Comparison of ENCODE assay signal across 8 mouse cellular contexts in genomic region chr13:54071606-54072331, GRCm38 (mm10). TPM values are rescaled to one million over a fixed set of nuclear protein-coding genes. Genes with fewer than 3 reads are reported as not detected.
DNase-seq lines count a peak whose midpoint lies in the region; ATAC-seq and TF ChIP-seq lines count a peak whose summit lies in the region.

TSS of gene Sfxn1 (plus strand) at chr13:54071869.

- no peak for TF ChIP-seq POLR2A in kidney, adult 2 months (IDR thresholded peaks at IDR 0.05; ENCODE audit: low read depth, low read length)

- peak within 1 kb of the TSS; percentile 68 for H3K4me2 ChIP-seq in embryonic facial prominence, embryonic 12.5 days (replicated peaks)
- peak within 1 kb of the TSS; percentile 76 for H3K4me2 ChIP-seq in limb, embryonic 11.5 days (ENCODE audit: low read depth, severe bottlenecking)
- peak within 1 kb of the TSS; percentile 68 for H3K4me2 ChIP-seq in midbrain, embryonic 13.5 days (replicated peaks)

- peak within 1 kb of the TSS; percentile 75 for H3K9ac ChIP-seq in embryonic facial prominence, embryonic 12.5 days
- peak within 1 kb of the TSS; percentile 84 for H3K9ac ChIP-seq in limb, embryonic 11.5 days (ENCODE audit: low read length)
- peak within 1 kb of the TSS; percentile 87 for H3K9ac ChIP-seq in midbrain, embryonic 13.5 days (replicated peaks)

- under 1% methylated on average over 55 of the region's 74 CpGs for WGBS in embryonic facial prominence, embryonic 12.5 days
- 1% methylated on average over 74 of the region's 74 CpGs for WGBS in kidney, adult 2 months
- WGBS in limb, embryonic 11.5 days, result under 1% methylated on average over 70 of the region's 74 CpGs
- 1% methylated on average over 73 of the region's 74 CpGs for WGBS in midbrain, embryonic 13.5 days

- ATAC-seq in embryonic facial prominence, embryonic 12.5 days (ENCODE audit: insufficient number of reproducible peaks, insufficient read depth, low FRiP score, low TSS enrichment), result peak; percentile 85
- ATAC-seq in limb, embryonic 11.5 days (ENCODE audit: insufficient number of reproducible peaks, low FRiP score, low TSS enrichment, low read depth), result peak; percentile 75
- peak; percentile 94 for ATAC-seq in midbrain, embryonic 13.5 days

- H3K36me3 ChIP-seq in embryonic facial prominence, embryonic 12.5 days, result no peaks in the 10 kb centered on the region
- no peaks in the 10 kb centered on the region for H3K36me3 ChIP-seq in kidney, adult 2 months (ENCODE audit: control insufficient read depth, insufficient read depth, low read length)
- H3K36me3 ChIP-seq in limb, embryonic 11.5 days (ENCODE audit: control insufficient read depth, insufficient read depth, low read length), result no peaks in the 10 kb centered on the region
- H3K36me3 ChIP-seq in midbrain, embryonic 13.5 days, result peaks cover 4% of the 10 kb centered on the region; the same call in 1 of the 2 replicates

- H3K9me3 ChIP-seq in embryonic facial prominence, embryonic 12.5 days, result no peaks in the 10 kb centered on the region
- no peaks in the 10 kb centered on the region for H3K9me3 ChIP-seq in limb, embryonic 11.5 days (ENCODE audit: control insufficient read depth, low read length)
- no peaks in the 10 kb centered on the region for H3K9me3 ChIP-seq in midbrain, embryonic 13.5 days

- DNase-seq in 3134 (ENCODE audit: extremely low read depth, insufficient read length, low spot score), result peak; percentile 85
- peak; percentile 81 for DNase-seq in adrenal gland, postnatal 14 days
- DNase-seq in heart, adult 18-20 months, result peak; percentile 81 to 88
- peak; percentile 88 for DNase-seq in kidney, adult 2 months
- peak; percentile 81 for DNase-seq in limb, embryonic 11.5 days (ENCODE audit: low spot score)
- DNase-seq in spleen, adult 18-20 months, result peak; percentile 61 to 78

- peaks cover 9% of the 10 kb centered on the region; the same call in 1 of the 2 replicates for H3K4me1 ChIP-seq in embryonic facial prominence, embryonic 12.5 days
- peaks cover 10% of the 10 kb centered on the region; the same call in 1 of the 2 replicates for H3K4me1 ChIP-seq in kidney, adult 2 months (ENCODE audit: control insufficient read depth, insufficient read depth, low read length)
- no peaks in the 10 kb centered on the region for H3K4me1 ChIP-seq in limb, embryonic 11.5 days (ENCODE audit: control insufficient read depth, insufficient read depth, low read length)
- H3K4me1 ChIP-seq in midbrain, embryonic 13.5 days (replicated peaks), result peaks cover 32% of the 10 kb centered on the region

- no peak for TF ChIP-seq CTCF in kidney, adult 2 months (conservative IDR thresholded peaks at IDR 0.05; ENCODE audit: insufficient read depth, insufficient read length, low read depth, low read length)

- H3K27me3 ChIP-seq in embryonic facial prominence, embryonic 12.5 days, result no peaks in the 10 kb centered on the region
- H3K27me3 ChIP-seq in kidney, adult 2 months (replicated peaks; ENCODE audit: control insufficient read depth, insufficient read depth, low read length), result no peaks in the 10 kb centered on the region
- no peaks in the 10 kb centered on the region for H3K27me3 ChIP-seq in limb, embryonic 11.5 days (ENCODE audit: control insufficient read depth, insufficient read depth, low read length)
- H3K27me3 ChIP-seq in midbrain, embryonic 13.5 days, result no peaks in the 10 kb centered on the region

- H3K27ac ChIP-seq in embryonic facial prominence, embryonic 12.5 days, result peak within 1 kb of the TSS; percentile 72
- peak within 1 kb of the TSS; percentile 88 for H3K27ac ChIP-seq in kidney, adult 2 months (ENCODE audit: insufficient read depth, low read depth, low read length)
- no peak within 1 kb of the TSS for H3K27ac ChIP-seq in limb, embryonic 11.5 days (replicated peaks; ENCODE audit: low read depth, low read length)
- H3K27ac ChIP-seq in midbrain, embryonic 13.5 days, result peak within 1 kb of the TSS; percentile 82

- H3K4me3 ChIP-seq in embryonic facial prominence, embryonic 12.5 days, result peak within 1 kb of the TSS; percentile 68
- H3K4me3 ChIP-seq in kidney, adult 2 months (ENCODE audit: insufficient read depth, low read depth, low read length), result peak within 1 kb of the TSS; percentile 97
- peak within 1 kb of the TSS; percentile 69 for H3K4me3 ChIP-seq in limb, embryonic 11.5 days (ENCODE audit: low read depth, low read length)
- peak within 1 kb of the TSS; percentile 71 for H3K4me3 ChIP-seq in midbrain, embryonic 13.5 days (replicated peaks)

RNA-seq across cellular contexts. Expression of gene Sfxn1, which starts in this region (rescaled TPM):
- 62.8 and 65.8 TPM in 2 replicates for total RNA-seq in adrenal gland, postnatal 14 days (2021)
- 67.0 and 67.1 TPM in 2 replicates for polyA plus RNA-seq in embryonic facial prominence, embryonic 12.5 days (2016; fragmentation: Nextera tagmentation; extraction: Ambion mirVana)
- 10 to 100 TPM in 1 of 2 experiments, 1 to 10 TPM in 1; 6.2 to 10.4 TPM for total RNA-seq in heart, adult 18-20 months (2021)
- 96.4 and 106 TPM in 2 replicates for polyA plus RNA-seq in kidney, adult 2 months (2012; rRNA removed)
- 66.6 and 70.1 TPM in 2 replicates for polyA plus RNA-seq in limb, embryonic 11.5 days (2014; fragmentation: Nextera tagmentation; extraction: Ambion mirVana)
- polyA plus RNA-seq in midbrain, embryonic 13.5 days (2015; fragmentation: Nextera tagmentation; extraction: Ambion mirVana), result 82.2 and 86.3 TPM in 2 replicates
